Mouse (Mus musculus): ENCODE data around the gene Fzd7.

Gene Fzd7

GRCm38 (mm10) chr1:59502355-59502754 is 20.1 kb downstream of the Fzd7 start:
- DNase-seq (ENCODE audit: low spot score): no peak

GRCm38 (mm10) chr1:59503659-59504301 is 21.6 kb downstream of the Fzd7 start:
- DNase-seq (ENCODE audit: low spot score): no peak

- no peak for DNase-seq (ENCODE audit: low spot score)
Observed at GRCm38 (mm10) chr1:59504302-59504700, 22.1 kb downstream of the Fzd7 start.

GRCm38 (mm10) chr1:59508463-59509139 is 26.4 kb downstream of the Fzd7 start:
- DNase-seq (ENCODE audit: low spot score): peak; percentile 28

GRCm38 (mm10) chr1:59511566-59512270 is 29.5 kb downstream of the Fzd7 start:
- DNase-seq (ENCODE audit: low spot score): no peak

GRCm38 (mm10) chr1:59516026-59516917 is 34.0 kb downstream of the Fzd7 start, which contains the start of gene Gm973:
Gene Gm973, plus strand, starts transcription at chr1:59516264.
- DNase-seq (ENCODE audit: low spot score): peak; percentile 93

- DNase-seq (ENCODE audit: low spot score): peak; percentile 27
Observed at GRCm38 (mm10) chr1:59520226-59520837, 38.1 kb downstream of the Fzd7 start.

- no peak for DNase-seq (ENCODE audit: low spot score)
Observed at GRCm38 (mm10) chr1:59522456-59522855, 40.2 kb downstream of the Fzd7 start.

GRCm38 (mm10) chr1:59523378-59523958 is 41.2 kb downstream of the Fzd7 start:
- DNase-seq (ENCODE audit: low spot score): peak; percentile 34

- DNase-seq (ENCODE audit: low spot score): peak; percentile 72
Observed at GRCm38 (mm10) chr1:59524071-59524470, 41.8 kb downstream of the Fzd7 start.

- no peak for DNase-seq (ENCODE audit: low spot score)
Observed at GRCm38 (mm10) chr1:59524759-59525158, 42.5 kb downstream of the Fzd7 start.

GRCm38 (mm10) chr1:59527219-59527618 is 45.0 kb downstream of the Fzd7 start:
- no peak for DNase-seq (ENCODE audit: low spot score)

- no peak for DNase-seq (ENCODE audit: low spot score)
Observed at GRCm38 (mm10) chr1:59534976-59535810, 53.0 kb downstream of the Fzd7 start.

Measured in embryo, embryonic 10 days (tissue).